ENCODE assay signal across 31 mouse cellular contexts in genomic region chr13:28797617-28798475, GRCm38 (mm10).
A peak's percentile ranks its signal among the peaks of the same experiment; 100 is the strongest.
DNase-seq lines count a peak whose midpoint lies in the region; ATAC-seq and TF ChIP-seq lines count a peak whose summit lies in the region.
"Had no signal": no experiment of that assay in that cellular context is flagged by ENCODE, and none has a peak within 500 bp of the region (broad histone marks: within the 10 kb centered on the region; RNA-seq: fewer than 3 reads in every experiment).

No protein-coding gene starts in this region.

- no peaks in the 10 kb centered on the region for H3K27me3 ChIP-seq in lung, embryonic 15.5 days
- H3K27me3 ChIP-seq: embryonic facial prominence, embryonic 13.5 days; forebrain, embryonic 13.5 days; hindbrain, embryonic 12.5 days; limb, embryonic 15.5 days; liver, embryonic 13.5 days; neural tube, embryonic 15.5 days had no signal

- no peak overlapping the region for H3K4me3 ChIP-seq in lung, embryonic 15.5 days
- H3K4me3 ChIP-seq in lung, adult 2 months (replicated peaks; ENCODE audit: extremely low read depth, low read depth, low read length), result no peak overlapping the region
- no peak overlapping the region for H3K4me3 ChIP-seq in embryonic fibroblast, embryonic 13.5 days (ENCODE audit: insufficient read depth, low read length)
- H3K4me3 ChIP-seq: embryonic facial prominence, embryonic 13.5 days; erythroblast, embryonic 14.5 days; forebrain, embryonic 13.5 days; hindbrain, embryonic 12.5 days; limb, embryonic 10.5 days; limb, embryonic 15.5 days; liver, embryonic 13.5 days; neural tube, embryonic 15.5 days had no signal

- DNase-seq in lung, adult 2 months, result no peak
- DNase-seq in Muller cell, postnatal 12 days (ENCODE audit: inconsistent ontology term), result peak; percentile 46
- peak; percentile 41 for DNase-seq in lung, postnatal 36 days
- DNase-seq in left cerebral cortex, adult 18-20 months (ENCODE audit: low spot score in 2 of 2), result no peak
- DNase-seq: adrenal gland, postnatal 25 days; cerebellum, adult 11-12 months; cerebellum, adult 9-11 months; gastrocnemius, postnatal 14 days; heart, adult 18-20 months; heart, postnatal 36 days; kidney, adult 9 months; kidney, postnatal 10 days; layer of hippocampus, postnatal 36 days; liver, embryonic 13.5 days; retina, postnatal 1 day; right cerebral cortex, postnatal 25 days; thymus, postnatal 14 days had no signal

- H3K9me3 ChIP-seq in lung, embryonic 15.5 days, result no peaks in the 10 kb centered on the region
- H3K9me3 ChIP-seq: embryonic facial prominence, embryonic 13.5 days; forebrain, embryonic 13.5 days; hindbrain, embryonic 12.5 days; limb, embryonic 10.5 days; limb, embryonic 15.5 days; liver, embryonic 13.5 days; neural tube, embryonic 15.5 days had no signal

- H3K9ac ChIP-seq in lung, embryonic 15.5 days, result no peak overlapping the region
- H3K9ac ChIP-seq: embryonic facial prominence, embryonic 13.5 days; forebrain, embryonic 13.5 days; hindbrain, embryonic 12.5 days; limb, embryonic 15.5 days; liver, embryonic 13.5 days; neural tube, embryonic 15.5 days had no signal

- 31% methylated on average over 8 of the region's 8 CpGs for WGBS in lung, embryonic 15.5 days
- 52% methylated on average over 8 of the region's 8 CpGs for WGBS in lung, adult 2 months

- ATAC-seq in lung, embryonic 15.5 days (ENCODE audit: borderline replicate concordance, extremely low read depth, low FRiP score, low TSS enrichment), result peak; percentile 50; the same call in 1 of the 2 replicates
- no peak for ATAC-seq in monocyte, adult 5-6 weeks (replicated peaks; ENCODE audit: insufficient number of reproducible peaks, low FRiP score, low TSS enrichment, poor library complexity, severe bottlenecking)
- ATAC-seq: forebrain, embryonic 13.5 days; hindbrain, postnatal 0 days; intestine, embryonic 16.5 days had no signal

- H3K4me1 ChIP-seq in lung, embryonic 15.5 days, result peaks cover 53% of the 10 kb centered on the region
- H3K4me1 ChIP-seq in lung, adult 2 months (ENCODE audit: control insufficient read depth, insufficient read depth, low read length), result peaks cover 4% of the 10 kb centered on the region
- peaks cover 4% of the 10 kb centered on the region; the same call in 1 of the 2 replicates for H3K4me1 ChIP-seq in embryonic fibroblast, embryonic 13.5 days (ENCODE audit: control insufficient read depth, insufficient read depth, low read length)
- H3K4me1 ChIP-seq: liver, embryonic 13.5 days had no signal

- H3K27ac ChIP-seq in lung, embryonic 15.5 days, result peak overlapping the region; percentile 50; the same call in 1 of the 2 replicates
- H3K27ac ChIP-seq in embryonic fibroblast, embryonic 13.5 days (ENCODE audit: insufficient read depth, low read length), result peak overlapping the region; percentile 37; the same call in 1 of the 2 replicates
- H3K27ac ChIP-seq: embryonic facial prominence, embryonic 13.5 days; hindbrain, embryonic 12.5 days; hindbrain, postnatal 0 days; limb, embryonic 10.5 days; limb, embryonic 15.5 days; liver, embryonic 13.5 days; macrophage; neural tube, embryonic 15.5 days had no signal

- no peaks in the 10 kb centered on the region for H3K36me3 ChIP-seq in lung, embryonic 15.5 days
- H3K36me3 ChIP-seq: embryonic facial prominence, embryonic 13.5 days; hindbrain, embryonic 12.5 days; limb, embryonic 10.5 days; limb, embryonic 15.5 days; liver, embryonic 13.5 days; neural tube, embryonic 15.5 days had no signal

- no peak overlapping the region for H3K4me2 ChIP-seq in lung, embryonic 15.5 days
- H3K4me2 ChIP-seq: embryonic facial prominence, embryonic 13.5 days; forebrain, embryonic 13.5 days; heart, embryonic 11.5 days; hindbrain, embryonic 12.5 days; limb, embryonic 15.5 days; liver, embryonic 13.5 days; neural tube, embryonic 15.5 days had no signal

- no peak for TF ChIP-seq CTCF in lung, adult 2 months (IDR thresholded peaks at IDR 0.05; ENCODE audit: insufficient read depth, low read length)
- no peak for TF ChIP-seq CTCF in embryonic fibroblast, embryonic 13.5 days (IDR thresholded peaks at IDR 0.05; ENCODE audit: borderline replicate concordance, insufficient read depth, low read length)

- no peak for TF ChIP-seq POLR2A in lung, adult 2 months (IDR thresholded peaks at IDR 0.05; ENCODE audit: borderline replicate concordance, extremely low read depth, low read depth, low read length)
- TF ChIP-seq POLR2A in embryonic fibroblast, embryonic 13.5 days (IDR thresholded peaks at IDR 0.05; ENCODE audit: low read depth, low read length), result no peak

Comparison
In these comparisons a context has a peak if more than half of its experiments do, and no peak if none do; other contexts are left out.
1. DNase-seq: peak in Muller cell, postnatal 12 days (single experiment) and lung, postnatal 36 days (single experiment); none in lung, adult 2 months (single experiment) and left cerebral cortex, adult 18-20 months (0 of 2).